In the genomic region with DNA sequence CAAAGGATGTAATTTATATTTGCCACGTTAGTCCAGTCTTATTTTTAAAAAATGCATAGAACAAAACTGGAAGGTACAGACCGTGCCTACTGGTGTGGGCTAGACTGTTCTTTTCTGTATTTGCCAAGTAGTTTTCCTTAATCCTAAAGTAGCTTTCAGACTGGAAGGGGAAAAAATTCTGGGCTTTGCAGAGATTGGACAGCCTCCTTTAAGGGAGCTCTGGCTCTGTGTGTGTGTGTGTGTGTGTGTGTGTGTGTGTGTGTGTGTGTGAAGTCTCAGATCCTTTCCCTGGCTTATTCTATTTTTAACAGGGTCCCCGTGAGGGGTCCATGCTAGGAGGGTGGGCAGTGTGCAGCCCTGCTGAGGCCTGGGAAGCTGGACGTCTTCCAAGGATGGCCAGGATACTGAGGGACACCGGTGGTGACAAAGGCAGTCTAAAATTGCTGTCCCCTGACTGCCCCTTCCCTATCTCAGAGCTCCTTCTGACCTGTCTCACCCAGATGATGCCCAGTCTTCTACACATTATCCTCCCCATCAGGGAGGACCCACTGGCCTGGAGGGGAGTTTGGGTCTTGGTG, we compare ENCODE assay signal across 14 mouse cellular contexts. TPM values are rescaled to one million over a fixed set of nuclear protein-coding genes. Genes with fewer than 3 reads are reported as not detected.
A peak's percentile ranks its signal among the peaks of the same experiment; 100 is the strongest.
DNase-seq lines count a peak whose midpoint lies in the region; ATAC-seq lines count a peak whose summit lies in the region.
"Had no signal": no experiment of that assay in that cellular context is flagged by ENCODE, and none has a peak within 500 bp of the region (broad histone marks: within the 10 kb centered on the region; RNA-seq: fewer than 3 reads in every experiment).

No protein-coding gene starts in this region.

- H3K9me3 ChIP-seq in heart, embryonic 11.5 days (replicated peaks; ENCODE audit: control insufficient read depth, low read length): no peaks in the 10 kb centered on the region
- no peaks in the 10 kb centered on the region for H3K9me3 ChIP-seq in limb, embryonic 13.5 days
- no peaks in the 10 kb centered on the region for H3K9me3 ChIP-seq in limb, embryonic 10.5 days (replicated peaks)
- no peaks in the 10 kb centered on the region for H3K9me3 ChIP-seq in embryonic facial prominence, embryonic 15.5 days (replicated peaks)
- H3K9me3 ChIP-seq: forebrain, embryonic 10.5 days had no signal

- no peaks in the 10 kb centered on the region for H3K36me3 ChIP-seq in heart, embryonic 11.5 days (ENCODE audit: control insufficient read depth, insufficient read depth, low read length)
- peaks cover 9% of the 10 kb centered on the region; the same call in 1 of the 2 replicates for H3K36me3 ChIP-seq in limb, embryonic 13.5 days
- H3K36me3 ChIP-seq in limb, embryonic 10.5 days: peaks cover 3% of the 10 kb centered on the region; the same call in 1 of the 2 replicates
- H3K36me3 ChIP-seq in embryonic facial prominence, embryonic 15.5 days: 0 out of 2 replicates have a peak, but pooled peaks cover 2% of the 10 kb centered on the region
- no peaks in the 10 kb centered on the region for H3K36me3 ChIP-seq in macrophage (ENCODE audit: inconsistent target)
- H3K36me3 ChIP-seq: forebrain, embryonic 10.5 days had no signal

- H3K27me3 ChIP-seq in heart, embryonic 11.5 days (ENCODE audit: control insufficient read depth, insufficient read depth, low read length): no peaks in the 10 kb centered on the region
- H3K27me3 ChIP-seq in limb, embryonic 13.5 days: no peaks in the 10 kb centered on the region
- no peaks in the 10 kb centered on the region for H3K27me3 ChIP-seq in limb, embryonic 10.5 days (ENCODE audit: low read depth, poor library complexity, severe bottlenecking)
- no peaks in the 10 kb centered on the region for H3K27me3 ChIP-seq in embryonic facial prominence, embryonic 15.5 days
- H3K27me3 ChIP-seq: Patski had no signal

- H3K79me2 ChIP-seq in macrophage (ENCODE audit: inconsistent target): no peaks in the 10 kb centered on the region

- 48% methylated on average over 5 of the region's 5 CpGs for WGBS in heart, embryonic 11.5 days (ENCODE audit: insufficient replicate concordance)
- WGBS in limb, embryonic 13.5 days: 58% methylated on average over 5 of the region's 5 CpGs
- WGBS in limb, embryonic 10.5 days: 88% methylated on average over 5 of the region's 5 CpGs
- 58% methylated on average over 5 of the region's 5 CpGs for WGBS in embryonic facial prominence, embryonic 15.5 days
- WGBS in macrophage (ENCODE audit: missing documents): 84% methylated on average over 5 of the region's 5 CpGs

- no peak overlapping the region for H3K4me2 ChIP-seq in heart, embryonic 11.5 days
- H3K4me2 ChIP-seq in limb, embryonic 13.5 days (replicated peaks): no peak overlapping the region
- no peak overlapping the region for H3K4me2 ChIP-seq in embryonic facial prominence, embryonic 15.5 days (replicated peaks)

- DNase-seq in heart, adult 11 months: no peak
- DNase-seq in limb, embryonic 10.5 days (ENCODE audit: low spot score): no peak
- no peak for DNase-seq in left cerebral cortex, adult 9 months (ENCODE audit: low spot score in 2 of 2)
- DNase-seq in embryo, embryonic 10.5 days (ENCODE audit: low spot score): no peak
- DNase-seq: kidney, adult 9 months had no signal

- no peak overlapping the region for H3K4me3 ChIP-seq in heart, embryonic 11.5 days (ENCODE audit: low read depth, low read length)
- H3K4me3 ChIP-seq in limb, embryonic 13.5 days: no peak overlapping the region
- H3K4me3 ChIP-seq in limb, embryonic 10.5 days: no peak overlapping the region
- no peak overlapping the region for H3K4me3 ChIP-seq in embryonic facial prominence, embryonic 15.5 days (replicated peaks)
- no peak overlapping the region for H3K4me3 ChIP-seq in macrophage (ENCODE audit: inconsistent target)
- H3K4me3 ChIP-seq: forebrain, embryonic 10.5 days had no signal

- H3K9ac ChIP-seq in heart, embryonic 11.5 days (ENCODE audit: low read depth, low read length): no peak overlapping the region
- no peak overlapping the region for H3K9ac ChIP-seq in limb, embryonic 13.5 days
- H3K9ac ChIP-seq in embryonic facial prominence, embryonic 15.5 days: no peak overlapping the region

- no peak for ATAC-seq in heart, embryonic 11.5 days (replicated peaks; ENCODE audit: insufficient number of reproducible peaks, low FRiP score, low TSS enrichment)
- no peak for ATAC-seq in limb, embryonic 13.5 days (ENCODE audit: low FRiP score, low read depth)
- no peak for ATAC-seq in embryonic facial prominence, embryonic 15.5 days (ENCODE audit: insufficient number of reproducible peaks, low FRiP score, low TSS enrichment, low read depth)
- ATAC-seq: CD4-positive, CD25-positive, alpha-beta regulatory T cell, adult 4 months; Patski had no signal

- peak overlapping the region; percentile 31; the same call in 1 of the 2 replicates for H3K27ac ChIP-seq in heart, embryonic 11.5 days (ENCODE audit: low read depth, low read length)
- peak overlapping the region; percentile 55; the same call in 1 of the 2 replicates for H3K27ac ChIP-seq in limb, embryonic 13.5 days
- H3K27ac ChIP-seq in limb, embryonic 10.5 days: no peak overlapping the region
- H3K27ac ChIP-seq in embryonic facial prominence, embryonic 15.5 days (replicated peaks): peak overlapping the region; percentile 74
- H3K27ac ChIP-seq in macrophage: peak overlapping the region; percentile 75
- H3K27ac ChIP-seq: forebrain, embryonic 10.5 days had no signal

- H3K4me1 ChIP-seq in heart, embryonic 11.5 days (ENCODE audit: control insufficient read depth, insufficient read depth, low read length): peaks cover 38% of the 10 kb centered on the region
- peaks cover 46% of the 10 kb centered on the region for H3K4me1 ChIP-seq in limb, embryonic 13.5 days
- H3K4me1 ChIP-seq in limb, embryonic 10.5 days: peaks cover 26% of the 10 kb centered on the region
- H3K4me1 ChIP-seq in embryonic facial prominence, embryonic 15.5 days: peaks cover 33% of the 10 kb centered on the region

RNA-seq across cellular contexts. Expression of a gene that starts 27.9 kb away (rescaled TPM):
- 5.0 and 7.9 TPM in 2 replicates for polyA plus RNA-seq in heart, embryonic 11.5 days (2014; fragmentation: Nextera tagmentation; extraction: Ambion mirVana)
- 33.3 and 36.3 TPM in 2 replicates for polyA plus RNA-seq in limb, embryonic 13.5 days (2015; fragmentation: Nextera tagmentation; extraction: Ambion mirVana)
- 21.3 and 23.5 TPM in 2 replicates for polyA plus RNA-seq in limb, embryonic 10.5 days (2016; fragmentation: Nextera tagmentation; extraction: Ambion mirVana)
- polyA plus RNA-seq in embryonic facial prominence, embryonic 15.5 days (2015; fragmentation: Nextera tagmentation; extraction: Ambion mirVana): 65.2 and 75.4 TPM in 2 replicates
- total RNA-seq in macrophage (2018; cell fraction: chromatin; rRNA removed): 10 to 100 TPM in 22 of 26 experiments, 1 to 10 TPM in 4; 2.3 to 88.2 (median 36.8) TPM
- 10 to 100 TPM; 17.1 to 41.1 (median 29.6) TPM for total RNA-seq in macrophage (2018; cell fraction: cytosol; rRNA removed)
- 10 to 100 TPM; 11.8 to 48.9 (median 27.3) TPM for total RNA-seq in macrophage (2018; cell fraction: nucleus; rRNA removed)
- 19.4 to 32.2 TPM (median 21.0 TPM) in 3 replicates for polyA plus RNA-seq in macrophage (2018)

RNA-seq across cellular contexts. Expression of a gene that starts 47.0 kb away (rescaled TPM):
- polyA plus RNA-seq in heart, embryonic 11.5 days (2014; fragmentation: Nextera tagmentation; extraction: Ambion mirVana): 15.0 and 15.6 TPM in 2 replicates
- polyA plus RNA-seq in limb, embryonic 13.5 days (2015; fragmentation: Nextera tagmentation; extraction: Ambion mirVana): 40.0 and 41.9 TPM in 2 replicates
- polyA plus RNA-seq in limb, embryonic 10.5 days (2016; fragmentation: Nextera tagmentation; extraction: Ambion mirVana): 46.1 and 50.7 TPM in 2 replicates
- polyA plus RNA-seq in embryonic facial prominence, embryonic 15.5 days (2015; fragmentation: Nextera tagmentation; extraction: Ambion mirVana): 34.1 and 35.1 TPM in 2 replicates
- 10 to 100 TPM; 10.4 to 50.0 (median 29.3) TPM for total RNA-seq in macrophage (2018; cell fraction: chromatin; rRNA removed)
- total RNA-seq in macrophage (2018; cell fraction: cytosol; rRNA removed): 10 to 100 TPM in 19 of 26 experiments, 1 to 10 TPM in 7; 6.4 to 14.5 (median 12.6) TPM
- 10 to 100 TPM; 10.3 to 32.5 (median 16.0) TPM for total RNA-seq in macrophage (2018; cell fraction: nucleus; rRNA removed)
- polyA plus RNA-seq in macrophage (2018): 10.5 to 18.0 TPM (median 11.9 TPM) in 3 replicates

RNA-seq across cellular contexts. Expression of a gene that starts 58.4 kb away (rescaled TPM):
- polyA plus RNA-seq in heart, embryonic 11.5 days (2014; fragmentation: Nextera tagmentation; extraction: Ambion mirVana): not detected in 2 replicates
- not detected in 2 replicates for polyA plus RNA-seq in limb, embryonic 13.5 days (2015; fragmentation: Nextera tagmentation; extraction: Ambion mirVana)
- polyA plus RNA-seq in limb, embryonic 10.5 days (2016; fragmentation: Nextera tagmentation; extraction: Ambion mirVana): not detected in 2 replicates
- not detected in 2 replicates for polyA plus RNA-seq in embryonic facial prominence, embryonic 15.5 days (2015; fragmentation: Nextera tagmentation; extraction: Ambion mirVana)
- total RNA-seq in macrophage (2018; cell fraction: chromatin; rRNA removed): not detected
- total RNA-seq in macrophage (2018; cell fraction: cytosol; rRNA removed): not detected
- not detected for total RNA-seq in macrophage (2018; cell fraction: nucleus; rRNA removed)
- polyA plus RNA-seq in macrophage (2018): not detected in 3 replicates
- total RNA-seq: adrenal gland, postnatal 36 days; megakaryocyte progenitor cell, adult 5-6 weeks had no signal
- polyA plus RNA-seq: CD4-positive, CD25-positive, alpha-beta regulatory T cell, adult 4 months; forebrain, embryonic 10.5 days; Patski had no signal
